Mouse (Mus musculus) bone marrow macrophage, adult 2 months (primary cell): Measurements from ENCODE around the gene Cdc73. TPM values are rescaled to one million over a fixed set of nuclear protein-coding genes. Genes with fewer than 3 reads are reported as not detected.

ENCODE experiments used
- H3K27ac ChIP-seq: 2 replicates; pipeline ENCODE4 v1.5.1; 2012; ENCODE audit warnings: low read depth, low read length; ENCODE audit not compliant: insufficient read depth
- H3K4me1 ChIP-seq: 2 replicates; pipeline ENCODE4 v1.6.1; 2012; ENCODE audit warnings: low read length; ENCODE audit not compliant: control insufficient read depth, insufficient read depth
- H3K4me3 ChIP-seq: 2 replicates; pipeline ENCODE4 v1.5.1; 2012; ENCODE audit warnings: mild to moderate bottlenecking, low read length, moderate library complexity; ENCODE audit not compliant: insufficient read depth
- CTCF ChIP-seq: IDR thresholded peaks from 2 replicates; pipeline ENCODE4 v1.5.1; 2012; ENCODE audit warnings: low read depth, mild to moderate bottlenecking, low read length, moderate library complexity
- POLR2A ChIP-seq: IDR thresholded peaks from 2 replicates; pipeline ENCODE4 v1.6.1; 2012; ENCODE audit warnings: mild to moderate bottlenecking, low read depth, low read length, borderline replicate concordance
- polyA plus RNA-seq: library from polyadenylated mRNA; stranded (reverse); fragments of >200 nt; gene quantifications from 2 replicates; pipeline ENCODE4 v1.2.4, GENCODE M21; 2012; ENCODE audit not compliant: missing spikeins, insufficient read depth, insufficient read length

Gene Cdc73
- polyA plus RNA-seq, 1 experiment = 32.7 TPM

DNA sequence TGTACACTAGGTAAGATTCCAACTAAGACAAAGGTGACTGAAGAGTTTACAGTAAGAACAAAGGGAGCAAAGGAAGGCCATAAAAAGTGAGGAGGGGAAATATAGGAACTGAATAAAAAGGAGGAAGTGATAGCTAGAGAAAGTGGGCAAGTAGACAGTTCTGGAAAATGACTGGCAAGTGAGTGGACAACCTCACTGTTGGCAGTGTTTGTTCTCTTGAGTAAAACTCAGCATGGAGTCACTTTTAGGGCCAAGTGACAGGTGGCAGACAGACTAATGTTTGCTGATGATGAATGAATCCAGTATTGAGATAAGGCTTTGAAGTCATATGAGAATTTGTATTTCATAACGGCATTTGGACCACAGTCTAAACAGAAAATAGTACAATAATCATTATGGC lies 144.5 kb downstream of the Cdc73 start:
- Histone ChIP-seq H3K4me1 (no peaks in the 10 kb centered on the region), H3K4me3 (no peak overlapping the region), H3K27ac (no peak overlapping the region)
- no peak for TF ChIP-seq CTCF
- TF ChIP-seq POLR2A = no peak

DNA sequence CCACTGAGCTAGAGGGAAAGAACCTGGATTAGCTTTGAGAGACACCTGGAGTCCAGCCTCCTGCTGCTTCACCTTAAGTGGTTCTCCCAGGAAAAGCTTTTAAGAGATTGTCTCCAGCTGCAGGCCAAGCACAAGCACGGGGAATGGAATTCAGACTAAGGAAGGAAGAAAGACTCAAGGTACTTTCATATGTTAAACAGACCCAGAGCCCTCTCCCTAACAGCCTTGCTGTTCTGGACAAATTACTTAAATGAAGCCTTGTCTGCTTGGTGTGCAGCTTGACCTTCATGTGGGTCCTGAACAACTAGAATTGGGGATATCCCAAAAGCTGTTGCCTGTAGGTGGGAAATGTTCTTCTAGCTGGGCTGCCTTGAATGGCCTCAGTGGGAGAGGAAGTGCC lies 147.2 kb downstream of the Cdc73 start:
- Histone ChIP-seq H3K4me1 (no peaks in the 10 kb centered on the region), H3K27ac (no peak overlapping the region), H3K4me3 (no peak overlapping the region)
- TF ChIP-seq CTCF (no peak), POLR2A (no peak)

DNA sequence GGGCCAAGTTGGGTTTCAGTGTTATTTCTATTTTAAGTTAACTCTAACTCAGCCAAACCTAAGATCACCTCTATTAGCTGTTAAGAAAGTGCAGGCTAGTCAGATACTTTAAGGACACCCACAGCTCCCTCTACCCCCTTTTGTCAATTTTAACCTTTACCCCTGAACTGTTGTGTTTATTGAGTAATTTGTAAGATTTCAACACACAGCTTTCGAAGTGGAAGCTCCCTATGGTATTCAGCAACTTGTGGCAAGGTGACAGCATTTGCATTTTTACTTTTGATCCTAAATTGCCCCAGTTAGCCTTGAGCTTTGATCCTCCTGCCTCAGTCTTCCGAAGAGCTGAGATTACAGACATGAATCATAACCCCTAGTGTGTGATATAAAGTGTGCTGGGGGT lies 148.1 kb downstream of the Cdc73 start:
- no peak for TF ChIP-seq POLR2A
- TF ChIP-seq CTCF = no peak
- Histone ChIP-seq H3K27ac (no peak overlapping the region), H3K4me3 (no peak overlapping the region), H3K4me1 (no peaks in the 10 kb centered on the region)

Other genes starting within 250 kb of the Cdc73 start
- gene B3galt2, start 62.2 kb downstream of the Cdc73 start, polyA plus RNA-seq = not detected in 2 replicates
- 34.3 and 45.1 TPM in 2 replicates for gene Glrx2, start 13.4 kb upstream of the Cdc73 start, polyA plus RNA-seq
- gene Trove2, start 74.2 kb upstream of the Cdc73 start, polyA plus RNA-seq = 8.2 and 8.6 TPM in 2 replicates
- 55.4 and 57.3 TPM in 2 replicates for gene Uchl5, start 74.4 kb upstream of the Cdc73 start, polyA plus RNA-seq